Mouse (Mus musculus) limb, embryonic 14.5 days (tissue): ENCODE data around the gene 1700021F05Rik. TPM values are rescaled to one million over a fixed set of nuclear protein-coding genes. Genes with fewer than 3 reads are reported as not detected.
"Not testable (repeated sequence)": the region's sequence is repeated elsewhere in the genome, so short reads cannot be mapped to it uniquely, and the experiment has no call there.

ENCODE experiments used
- ATAC-seq: fragments of 200-750 bp; cut with Nextera tagmentation; 2 replicates; pipeline ENCODE4 v1.8.0; 2017; ENCODE audit warnings: low read depth, moderate number of reproducible peaks, moderate TSS enrichment; ENCODE audit not compliant: low FRiP score
- DNase-seq: peaks from one replicate; pipeline ENCODE4 v3.0.0-alpha.2; 2015; ENCODE audit warnings: low spot score
- H3K27ac ChIP-seq: fragments of 300-500 bp; sonication (generic); replicated peaks from 2 replicates; pipeline ENCODE4 v1.5.1; 2014; ENCODE audit warnings: low read depth, mild to moderate bottlenecking, low read length, moderate library complexity, mixed read lengths
- H3K27me3 ChIP-seq: fragments of 300-500 bp; sonication (generic); 2 replicates; pipeline ENCODE4 v1.6.1; 2014; ENCODE audit warnings: low read length, mixed read lengths; ENCODE audit not compliant: control insufficient read depth, insufficient read depth
- H3K36me3 ChIP-seq: fragments of 300-500 bp; sonication (generic); 2 replicates; pipeline ENCODE4 v1.6.1; 2014; ENCODE audit warnings: mild to moderate bottlenecking, low read length, moderate library complexity, mixed read lengths; ENCODE audit not compliant: control insufficient read depth, insufficient read depth
- H3K4me1 ChIP-seq: fragments of 300-500 bp; sonication (generic); 2 replicates; pipeline ENCODE4 v1.6.1; 2014; ENCODE audit warnings: antibody characterized with exemption, low read length, mixed read lengths; ENCODE audit not compliant: control insufficient read depth, insufficient read depth
- H3K4me2 ChIP-seq: fragments of 300-500 bp; sonication (generic); replicated peaks from 2 replicates; pipeline ENCODE4 v1.6.1; 2014; ENCODE audit warnings: low read depth, mild to moderate bottlenecking, low read length, moderate library complexity; ENCODE audit not compliant: severe bottlenecking
- H3K4me3 ChIP-seq: fragments of 300-500 bp; sonication (generic); replicated peaks from 2 replicates; pipeline ENCODE4 v1.5.1; 2014; ENCODE audit warnings: low read length
- H3K9ac ChIP-seq: fragments of 300-500 bp; sonication (generic); 2 replicates; pipeline ENCODE4 v1.6.1; 2014; ENCODE audit warnings: mild to moderate bottlenecking, low read depth, low read length, moderate library complexity; ENCODE audit not compliant: severe bottlenecking
- H3K9me3 ChIP-seq: fragments of 300-500 bp; sonication (generic); 2 replicates; pipeline ENCODE4 v1.6.1; 2016; ENCODE audit warnings: low read length; ENCODE audit not compliant: control insufficient read depth
- POLR2A ChIP-seq: fragments of 200-500 bp; IDR thresholded peaks from 2 replicates; pipeline ENCODE4 v1.8.0; 2012; ENCODE audit warnings: inconsistent platforms, mild to moderate bottlenecking, moderate library complexity, borderline replicate concordance; ENCODE audit not compliant: insufficient read depth, insufficient read length; ENCODE audit errors: extremely low read depth
- WGBS: fragments of 180-500 bp; shearing (Covaris S2); extraction: QIAGEN DNeasy Blood & Tissue Kit; methylation state at CpG from one replicate; pipeline ENCODE4 v1.1.7; 2014; 5-methylcytosine and 5-hydroxymethylcytosine counted together
- polyA plus RNA-seq, 2 experiments: library from polyadenylated mRNA; depleted of rRNA in 1 of 2; stranded (reverse) in 1 of 2; unstranded in 1 of 2; fragments of >200 nt; fragmentation: Nextera tagmentation in 1 of 2; extraction: Ambion mirVana in 1 of 2; gene quantifications; 2 replicates each; pipeline versions ENCODE4 v1.2.1 to v1.2.3; 2012 to 2014

Gene 1700021F05Rik
- polyA plus RNA-seq, 2 experiments = 24.0 to 57.6 TPM

- Histone ChIP-seq H3K27me3 (no peaks in the 10 kb centered on the region), H3K4me3 (no peak overlapping the region), H3K4me1 (peaks cover 12% of the 10 kb centered on the region), H3K9ac (no peak overlapping the region), H3K9me3 (no peaks in the 10 kb centered on the region), H3K27ac (no peak overlapping the region), H3K36me3 (0 out of 2 replicates have a peak, but pooled peaks cover 3% of the 10 kb centered on the region), H3K4me2 (no peak overlapping the region)
- ATAC-seq (no peak), DNase-seq (no peak)
- 85% methylated on average over 5 of the region's 5 CpGs for WGBS
- TF ChIP-seq POLR2A = no peak
Observed at GRCm38 (mm10) chr10:43538831-43539230, 2.0 kb downstream of the 1700021F05Rik start.

DNA sequence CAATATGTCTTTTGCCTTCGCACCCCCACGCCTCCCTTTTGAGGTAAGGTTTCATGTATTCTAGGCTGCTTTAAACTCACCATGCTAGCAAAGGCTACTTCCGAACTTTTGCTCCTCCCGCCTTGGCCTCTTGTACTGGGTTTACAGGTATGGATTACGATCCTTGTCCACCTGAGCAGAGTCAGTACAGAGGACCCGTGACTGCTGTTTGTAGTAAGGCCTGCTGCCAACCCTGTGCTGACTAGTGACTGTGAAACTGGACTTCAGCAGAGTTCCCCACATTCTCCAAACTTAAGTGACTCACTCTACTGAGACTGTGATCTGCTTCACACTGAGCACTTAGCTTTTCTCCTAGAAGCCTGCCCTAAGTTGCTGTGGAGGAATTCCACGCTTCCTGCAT is 3.1 kb downstream of the 1700021F05Rik start:
- Histone ChIP-seq H3K36me3 (peaks cover 9% of the 10 kb centered on the region; the same call in 1 of the 2 replicates), H3K27me3 (no peaks in the 10 kb centered on the region), H3K4me3 (no peak overlapping the region), H3K4me1 (peaks cover 12% of the 10 kb centered on the region), H3K4me2 (no peak overlapping the region), H3K27ac (no peak overlapping the region), H3K9ac (no peak overlapping the region), H3K9me3 (no peaks in the 10 kb centered on the region)
- 95% methylated on average over 7 of the region's 7 CpGs for WGBS
- no peak for DNase-seq
- ATAC-seq = no peak
- TF ChIP-seq POLR2A = no peak

- no peak overlapping the region for H3K9ac ChIP-seq
- no peaks in the 10 kb centered on the region for H3K27me3 ChIP-seq
- peaks cover under 1% of the 10 kb centered on the region for H3K4me1 ChIP-seq
- WGBS = 78% methylated on average over 1 of the region's 1 CpGs
- H3K4me2 ChIP-seq = no peak overlapping the region
- no peak overlapping the region for H3K27ac ChIP-seq
- DNase-seq (no peak), ATAC-seq (no peak)
- no peak overlapping the region for H3K4me3 ChIP-seq
- no peak for TF ChIP-seq POLR2A
- H3K9me3 ChIP-seq = no peaks in the 10 kb centered on the region
- peaks cover 39% of the 10 kb centered on the region for H3K36me3 ChIP-seq
Observed at GRCm38 (mm10) chr10:43534382-43534781, 6.4 kb downstream of the 1700021F05Rik start.

GRCm38 (mm10) chr10:43527283-43528269 is 13.2 kb downstream of the 1700021F05Rik start:
- Histone ChIP-seq H3K4me1 (no peaks in the 10 kb centered on the region), H3K9me3 (no peaks in the 10 kb centered on the region), H3K9ac (0 out of 2 replicates have a peak overlapping the region, but pooled peaks have one; percentile 21), H3K4me2 (no peak overlapping the region), H3K4me3 (no peak overlapping the region), H3K27me3 (no peaks in the 10 kb centered on the region), H3K27ac (no peak overlapping the region), H3K36me3 (peaks cover 64% of the 10 kb centered on the region)
- WGBS = 46% methylated on average over 15 of the region's 15 CpGs
- ATAC-seq (no peak; the same call in 1 of the 2 replicates), DNase-seq (no peak)
- no peak for TF ChIP-seq POLR2A

DNA sequence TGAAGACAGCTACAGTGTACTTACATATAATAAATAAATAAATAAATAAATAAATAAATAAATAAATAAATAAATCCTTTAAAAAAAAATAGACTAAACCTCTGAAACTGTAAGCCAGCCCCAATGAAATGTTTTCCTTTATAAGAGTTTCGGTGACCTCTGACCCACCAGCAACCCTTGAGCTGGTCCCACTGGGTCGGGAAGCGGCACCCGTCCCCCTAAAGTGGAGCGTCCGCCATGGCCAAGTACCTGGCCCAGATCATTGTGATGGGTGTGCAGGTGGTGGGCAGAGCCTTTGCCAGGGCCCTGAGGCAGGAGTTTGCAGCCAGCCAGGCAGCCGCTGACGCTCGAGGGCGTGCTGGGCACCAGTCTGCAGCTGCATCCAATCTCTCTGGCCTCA is 16.9 kb downstream of the 1700021F05Rik start, which contains the start of gene Gm9803:
Gene Gm9803 (plus strand): TSS at position 154 of the 400 bp plus-strand sequence.
- not testable (repeated sequence) for H3K9ac ChIP-seq, H3K4me2 ChIP-seq, ATAC-seq, H3K4me3 ChIP-seq, DNase-seq, H3K27ac ChIP-seq, H3K27me3 ChIP-seq, H3K4me1 ChIP-seq, H3K9me3 ChIP-seq
- 98% methylated on average over 10 of the region's 10 CpGs for WGBS
- peaks cover 32% of the 10 kb centered on the region for H3K36me3 ChIP-seq
